Mouse (Mus musculus): ENCODE results near the gene Cdc14a. TPM values are rescaled to one million over a fixed set of nuclear protein-coding genes. Genes with fewer than 3 reads are reported as not detected.
A peak's percentile ranks its signal among the peaks of the same experiment; 100 is the strongest.

The Cdc14a gene
- polyA plus RNA-seq, 1 experiment from 2014 or later = 11.9 TPM

- H3K9me3 ChIP-seq (replicated peaks) = no peaks in the 10 kb centered on the region
- peaks cover 47% of the 10 kb centered on the region for H3K27me3 ChIP-seq
- H3K4me3 ChIP-seq = peak overlapping the region; percentile 49
- H3K9ac ChIP-seq = peak overlapping the region; percentile 74
- 0 out of 2 replicates have a peak overlapping the region, but pooled peaks have one; percentile 33 for H3K27ac ChIP-seq
- no peaks in the 10 kb centered on the region for H3K36me3 ChIP-seq (ENCODE audit: poor library complexity, severe bottlenecking)
- peak; percentile 67 for ATAC-seq
- H3K4me1 ChIP-seq = peaks cover 31% of the 10 kb centered on the region
- under 1% methylated on average over 79 of the region's 86 CpGs for WGBS
- peak overlapping the region; percentile 100 for H3K4me2 ChIP-seq
These were observed 172.2 kb downstream of the Cdc14a start for GRCm38 (mm10) chr3:116251481-116252254.

DNA sequence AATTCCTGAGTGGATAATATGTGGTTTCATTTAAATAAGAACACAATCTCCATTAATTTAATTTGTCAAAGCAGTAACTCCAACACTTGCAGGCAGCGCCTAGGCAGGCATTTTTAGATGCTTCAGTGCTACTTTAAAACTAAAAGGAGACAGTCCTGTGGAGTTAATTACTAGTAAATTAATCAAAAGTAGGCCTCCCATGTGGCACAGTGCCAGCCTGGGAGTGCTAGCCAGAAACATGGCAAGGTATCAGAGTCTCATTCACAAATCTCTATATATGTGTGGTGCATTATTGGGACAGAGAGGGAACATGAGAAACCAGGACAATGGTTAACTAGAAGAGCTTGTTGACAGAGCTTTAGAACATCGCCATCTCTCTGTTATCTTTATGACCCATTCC is 174.8 kb downstream of the Cdc14a start:
- H3K27ac ChIP-seq = no peak overlapping the region
- no peak overlapping the region for H3K9ac ChIP-seq
- H3K27me3 ChIP-seq = peaks cover 31% of the 10 kb centered on the region
- 60% methylated on average over 2 of the region's 2 CpGs for WGBS
- no peak overlapping the region for H3K4me2 ChIP-seq
- no peaks in the 10 kb centered on the region for H3K9me3 ChIP-seq (replicated peaks)
- no peak for ATAC-seq
- no peak overlapping the region for H3K4me3 ChIP-seq
- no peaks in the 10 kb centered on the region for H3K36me3 ChIP-seq (ENCODE audit: poor library complexity, severe bottlenecking)
- H3K4me1 ChIP-seq = peaks cover 31% of the 10 kb centered on the region

GRCm38 (mm10) chr3:116244476-116244875 is 179.4 kb downstream of the Cdc14a start:
- ATAC-seq = no peak
- Histone ChIP-seq H3K9me3 (replicated peaks) (no peaks in the 10 kb centered on the region), H3K27ac (no peak overlapping the region), H3K4me2 (no peak overlapping the region), H3K27me3 (no peaks in the 10 kb centered on the region; the same call in 1 of the 2 replicates), H3K9ac (no peak overlapping the region), H3K36me3 (ENCODE audit: poor library complexity, severe bottlenecking) (no peaks in the 10 kb centered on the region), H3K4me1 (peaks cover 8% of the 10 kb centered on the region), H3K4me3 (no peak overlapping the region)
- 69% methylated on average over 6 of the region's 6 CpGs for WGBS

GRCm38 (mm10) chr3:116242685-116243084 is 181.1 kb downstream of the Cdc14a start:
- no peak overlapping the region for H3K4me3 ChIP-seq
- H3K27me3 ChIP-seq = no peaks in the 10 kb centered on the region; the same call in 1 of the 2 replicates
- no peak overlapping the region for H3K27ac ChIP-seq
- H3K4me1 ChIP-seq = no peaks in the 10 kb centered on the region
- no peaks in the 10 kb centered on the region for H3K36me3 ChIP-seq (ENCODE audit: poor library complexity, severe bottlenecking)
- H3K9ac ChIP-seq = no peak overlapping the region
- no peak for ATAC-seq
- WGBS = 73% methylated on average over 9 of the region's 9 CpGs
- H3K4me2 ChIP-seq = no peak overlapping the region
- no peaks in the 10 kb centered on the region; the same call in 1 of the 2 replicates for H3K9me3 ChIP-seq (replicated peaks)

DNA sequence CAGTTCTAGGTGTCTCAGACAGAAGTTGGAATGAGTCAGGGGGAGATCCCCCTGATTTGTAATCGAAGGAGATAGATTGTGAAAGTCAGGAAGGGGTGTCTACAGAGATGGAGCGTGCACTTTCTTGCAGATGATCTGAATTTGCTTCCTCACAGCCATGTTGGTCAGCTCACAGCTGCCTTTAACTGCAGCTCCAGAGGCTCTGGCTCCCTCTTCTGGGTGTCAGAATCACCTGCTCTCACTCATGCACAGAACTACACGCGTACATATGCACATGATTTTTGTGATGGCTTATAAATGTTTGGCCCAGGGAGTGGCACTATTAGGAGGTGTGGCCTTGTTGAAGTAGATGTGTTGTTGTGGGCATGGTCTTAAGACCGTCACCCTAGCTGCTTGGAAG is 186.3 kb downstream of the Cdc14a start:
- Histone ChIP-seq H3K36me3 (ENCODE audit: poor library complexity, severe bottlenecking) (no peaks in the 10 kb centered on the region), H3K27me3 (no peaks in the 10 kb centered on the region), H3K4me3 (no peak overlapping the region), H3K9me3 (replicated peaks) (no peaks in the 10 kb centered on the region; the same call in 1 of the 2 replicates), H3K4me2 (no peak overlapping the region), H3K27ac (no peak overlapping the region), H3K4me1 (no peaks in the 10 kb centered on the region), H3K9ac (no peak overlapping the region)
- 89% methylated on average over 5 of the region's 5 CpGs for WGBS
- no peak for ATAC-seq

- H3K9me3 ChIP-seq (replicated peaks) = no peaks in the 10 kb centered on the region; the same call in 1 of the 2 replicates
- no peak for ATAC-seq
- WGBS = 85% methylated on average over 4 of the region's 4 CpGs
- no peak overlapping the region for H3K9ac ChIP-seq
- H3K4me3 ChIP-seq = no peak overlapping the region
- no peak overlapping the region for H3K4me2 ChIP-seq
- no peaks in the 10 kb centered on the region for H3K4me1 ChIP-seq
- H3K27me3 ChIP-seq = no peaks in the 10 kb centered on the region
- no peak overlapping the region for H3K27ac ChIP-seq
- no peaks in the 10 kb centered on the region for H3K36me3 ChIP-seq (ENCODE audit: poor library complexity, severe bottlenecking)
These were observed 187.0 kb downstream of the Cdc14a start for GRCm38 (mm10) chr3:116236856-116237255.

DNA sequence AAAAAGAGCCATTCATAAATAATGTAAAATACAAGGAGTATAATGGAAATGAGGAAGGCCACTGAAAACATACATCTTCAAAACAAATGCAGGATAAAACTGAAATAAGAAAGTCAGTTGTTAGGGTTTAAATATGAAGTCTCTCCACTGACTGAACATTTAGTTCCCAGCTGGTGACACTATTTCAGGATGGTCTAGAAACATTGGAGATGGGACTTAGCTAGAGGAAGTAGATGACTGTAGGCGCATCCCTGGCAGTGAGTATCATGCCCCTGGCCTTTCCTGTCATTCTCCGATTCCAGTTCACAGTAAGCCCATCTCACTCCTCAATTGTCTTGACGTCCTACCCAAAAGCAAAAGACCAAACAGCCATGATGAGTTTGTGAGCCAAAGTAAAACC is 190.3 kb downstream of the Cdc14a start:
- Histone ChIP-seq H3K4me2 (no peak overlapping the region), H3K27ac (no peak overlapping the region), H3K36me3 (ENCODE audit: poor library complexity, severe bottlenecking) (no peaks in the 10 kb centered on the region), H3K27me3 (no peaks in the 10 kb centered on the region), H3K9me3 (replicated peaks) (no peaks in the 10 kb centered on the region; the same call in 1 of the 2 replicates), H3K9ac (no peak overlapping the region), H3K4me3 (no peak overlapping the region), H3K4me1 (no peaks in the 10 kb centered on the region)
- 86% methylated on average over 3 of the region's 3 CpGs for WGBS
- ATAC-seq = no peak

DNA sequence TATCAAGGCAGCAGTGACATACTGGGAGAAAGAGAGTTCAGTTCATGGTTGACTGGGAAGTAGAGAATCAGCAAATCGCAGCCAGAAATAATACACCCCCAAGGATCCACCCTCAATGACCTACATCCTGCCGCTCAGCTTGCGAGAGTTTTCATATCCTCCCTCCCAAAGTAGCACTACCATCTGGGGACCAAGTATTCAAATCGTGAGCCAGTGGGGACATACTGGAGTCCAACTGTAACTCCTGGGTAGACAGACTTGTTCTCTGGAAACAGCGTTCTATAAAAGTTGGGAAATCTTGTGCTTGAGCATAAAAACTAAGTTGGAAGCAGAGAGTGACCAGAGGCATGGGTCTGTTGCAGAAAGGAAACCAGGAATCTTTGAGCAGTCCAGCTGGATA is 191.1 kb downstream of the Cdc14a start:
- Histone ChIP-seq H3K36me3 (ENCODE audit: poor library complexity, severe bottlenecking) (no peaks in the 10 kb centered on the region), H3K9ac (no peak overlapping the region), H3K9me3 (replicated peaks) (no peaks in the 10 kb centered on the region; the same call in 1 of the 2 replicates), H3K27me3 (no peaks in the 10 kb centered on the region), H3K4me3 (no peak overlapping the region), H3K4me1 (no peaks in the 10 kb centered on the region), H3K27ac (no peak overlapping the region), H3K4me2 (no peak overlapping the region)
- 93% methylated on average over 5 of the region's 5 CpGs for WGBS
- no peak for ATAC-seq

GRCm38 (mm10) chr3:116229336-116229735 is 194.5 kb downstream of the Cdc14a start:
- Histone ChIP-seq H3K4me3 (no peak overlapping the region), H3K27ac (no peak overlapping the region)
- WGBS = 85% methylated on average over 4 of the region's 4 CpGs

GRCm38 (mm10) chr3:116228360-116229245 is 195.2 kb downstream of the Cdc14a start:
- peak; percentile 59 for ATAC-seq
- H3K27ac ChIP-seq = no peak overlapping the region; the same call in 1 of the 2 replicates
- H3K9me3 ChIP-seq (replicated peaks) = no peaks in the 10 kb centered on the region
- no peak overlapping the region for H3K4me2 ChIP-seq
- H3K4me1 ChIP-seq = no peaks in the 10 kb centered on the region
- no peaks in the 10 kb centered on the region for H3K36me3 ChIP-seq (ENCODE audit: poor library complexity, severe bottlenecking)
- H3K9ac ChIP-seq = no peak overlapping the region
- 60% methylated on average over 11 of the region's 11 CpGs for WGBS
- no peak overlapping the region for H3K4me3 ChIP-seq
- no peaks in the 10 kb centered on the region for H3K27me3 ChIP-seq

More at GRCm38 (mm10) chr3:116229336-116229735, 194.5 kb downstream of the Cdc14a start:
- Histone ChIP-seq H3K9me3 (replicated peaks) (no peaks in the 10 kb centered on the region), H3K27me3 (no peaks in the 10 kb centered on the region), H3K4me2 (no peak overlapping the region), H3K4me1 (no peaks in the 10 kb centered on the region), H3K36me3 (ENCODE audit: poor library complexity, severe bottlenecking) (no peaks in the 10 kb centered on the region), H3K9ac (no peak overlapping the region)
- no peak for ATAC-seq

DNA sequence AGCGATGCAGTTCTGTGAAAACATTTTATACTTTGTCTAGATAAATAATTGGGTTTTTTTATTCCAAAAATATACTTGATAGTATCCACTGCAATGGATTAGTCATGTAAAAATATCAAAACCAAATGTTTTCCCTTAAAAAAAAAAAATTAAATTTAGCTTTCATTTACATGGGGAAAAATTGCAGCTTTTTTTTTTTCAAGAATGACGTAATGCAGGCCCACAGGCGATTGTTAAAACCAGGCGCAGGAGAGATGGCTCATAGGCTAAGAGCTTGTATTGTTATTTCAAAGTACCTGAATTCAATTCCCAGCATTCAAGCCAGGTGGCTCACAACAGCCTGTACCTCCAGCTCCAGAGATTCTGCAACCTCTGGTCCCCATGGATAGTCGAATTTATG is 196.4 kb downstream of the Cdc14a start:
- WGBS = 78% methylated on average over 5 of the region's 5 CpGs

DNA sequence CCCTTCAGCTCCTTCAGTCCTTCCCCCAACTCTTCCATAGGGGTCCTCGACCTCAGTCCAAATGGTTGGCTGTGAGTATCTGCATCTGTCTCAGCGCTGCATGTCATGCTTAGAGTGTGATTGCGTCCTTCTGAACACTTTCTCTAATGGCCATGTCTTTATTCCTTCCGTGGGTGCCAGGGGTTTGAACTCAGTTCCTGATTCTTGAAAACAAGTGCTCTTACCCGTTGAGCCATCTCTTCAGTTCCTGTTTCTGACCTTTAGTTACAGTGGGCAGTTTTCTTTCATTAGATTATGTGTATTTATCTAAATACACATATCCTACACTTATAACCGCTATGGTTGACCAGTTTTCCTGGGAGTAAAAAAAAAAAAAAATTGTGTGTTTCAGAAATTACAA is 196.9 kb downstream of the Cdc14a start:
- no peak for ATAC-seq
- Histone ChIP-seq H3K9me3 (replicated peaks) (no peaks in the 10 kb centered on the region), H3K4me3 (no peak overlapping the region), H3K4me1 (peaks cover 12% of the 10 kb centered on the region), H3K36me3 (ENCODE audit: poor library complexity, severe bottlenecking) (no peaks in the 10 kb centered on the region), H3K27ac (no peak overlapping the region), H3K27me3 (no peaks in the 10 kb centered on the region), H3K4me2 (no peak overlapping the region), H3K9ac (no peak overlapping the region)
- 90% methylated on average over 6 of the region's 6 CpGs for WGBS

More for the DNA sequence above, 196.4 kb downstream of the Cdc14a start:
- H3K4me3 ChIP-seq = no peak overlapping the region
- H3K36me3 ChIP-seq (ENCODE audit: poor library complexity, severe bottlenecking) = no peaks in the 10 kb centered on the region
- no peak overlapping the region for H3K9ac ChIP-seq
- H3K9me3 ChIP-seq (replicated peaks) = no peaks in the 10 kb centered on the region
- peaks cover 8% of the 10 kb centered on the region for H3K4me1 ChIP-seq
- no peak overlapping the region for H3K4me2 ChIP-seq
- ATAC-seq = no peak
- no peaks in the 10 kb centered on the region for H3K27me3 ChIP-seq
- no peak overlapping the region for H3K27ac ChIP-seq

Measured in forebrain, embryonic 13.5 days (tissue).